Mouse (Mus musculus): ENCODE data around the gene Pcdh11x. TPM values are rescaled to one million over a fixed set of nuclear protein-coding genes. Genes with fewer than 3 reads are reported as not detected.

The Pcdh11x gene
- polyA plus RNA-seq (2015; fragmentation: Illumina TruSeq; extraction: RNeasy Lipid Tissue Mini Kit (QIAGEN cat#74804); ENCODE audit: low read depth, low replicate concordance), result 8.2 TPM

DNA sequence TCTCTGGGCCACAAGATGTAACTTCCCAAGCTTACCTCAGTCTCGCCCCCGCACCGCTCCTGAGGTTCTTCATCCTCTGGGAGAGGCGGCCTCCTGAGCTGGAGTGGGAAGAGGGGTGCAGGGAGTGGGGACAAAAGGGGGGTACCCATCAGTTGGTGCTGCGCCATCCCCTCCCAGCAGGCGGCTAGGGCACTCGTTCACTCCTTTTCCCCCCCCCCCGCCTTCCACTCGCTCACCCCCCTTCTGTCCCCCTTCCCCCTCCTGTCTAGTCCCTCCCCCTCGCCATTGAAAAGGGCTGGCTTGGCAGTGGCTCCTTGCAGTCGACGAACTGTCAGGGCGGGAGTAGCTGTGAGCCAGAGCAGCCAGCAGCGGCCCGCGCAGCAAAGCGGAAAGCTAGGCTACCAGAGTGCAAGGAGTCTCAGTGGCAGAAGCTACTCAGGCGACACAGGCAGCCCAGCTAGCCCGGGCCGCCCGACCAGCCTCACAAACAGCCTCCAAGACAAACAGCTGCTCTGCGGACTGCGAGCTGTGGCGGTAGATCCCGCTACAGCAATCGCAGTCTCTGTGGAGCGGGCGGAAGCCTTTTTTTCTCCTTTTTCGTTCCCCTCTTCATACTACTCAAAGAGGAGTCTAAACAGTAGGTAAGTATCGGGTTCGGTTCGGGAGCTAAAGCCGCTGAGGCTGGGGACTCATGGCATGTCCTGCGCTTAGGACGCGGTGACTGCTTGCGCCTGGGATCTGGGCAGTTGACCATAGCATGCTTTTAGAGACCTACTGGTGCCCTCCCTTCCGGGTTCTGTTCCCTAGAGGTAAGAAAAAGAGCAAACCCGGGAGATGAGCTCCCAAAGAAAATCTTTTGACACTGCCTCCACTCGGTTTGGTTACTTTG is at the start of gene Pcdh11x:
Gene Pcdh11x (plus strand): TSS at position 249 of the 889 bp plus-strand sequence.

GRCm38 (mm10) chrX:120312995-120313394 is 22.9 kb downstream of the Pcdh11x start, which contains the start of gene H2afb3:
H2afb3 (minus strand) TSS chrX:120313095.

Other genes starting within 250 kb of the Pcdh11x start
- gene H2afb3, start 22.8 kb downstream of the Pcdh11x start, polyA plus RNA-seq (2015; fragmentation: Illumina TruSeq; extraction: RNeasy Lipid Tissue Mini Kit (QIAGEN cat#74804); ENCODE audit: low read depth, low replicate concordance), result not detected

Data from brain, adult 10 weeks (tissue).